Mouse (Mus musculus) ES-E14 (cell line): ENCODE results near the gene Egln1.

Experiments used
- CHD2 ChIP-seq: IDR thresholded peaks from 2 replicates; pipeline ENCODE4 v1.6.1; 2014; ENCODE audit warnings: mild to moderate bottlenecking, low read depth, low read length, inconsistent platforms
- HCFC1 ChIP-seq: IDR thresholded peaks from 2 replicates; pipeline ENCODE4 v1.6.1; 2012; ENCODE audit warnings: low read length, inconsistent platforms, borderline replicate concordance; ENCODE audit not compliant: insufficient read depth
- MAFK ChIP-seq: IDR thresholded peaks from 2 replicates; pipeline ENCODE4 v1.6.1; 2014; ENCODE audit warnings: mild to moderate bottlenecking, low read depth, low read length, inconsistent platforms; ENCODE audit not compliant: insufficient read depth
- ZC3H11A ChIP-seq: IDR thresholded peaks from 2 replicates; pipeline ENCODE4 v1.6.1; 2012; ENCODE audit warnings: low read depth, mild to moderate bottlenecking, inconsistent platforms, low read length, borderline replicate concordance
- ZNF384 ChIP-seq: IDR thresholded peaks from 2 replicates; pipeline ENCODE4 v1.6.1; 2012; ENCODE audit warnings: low read depth, low read length, inconsistent platforms

GRCm38 (mm10) chr8:124959462-124960225 is 10.5 kb upstream of the Egln1 start:
- TF ChIP-seq ZC3H11A (no peak), CHD2 (no peak), MAFK (no peak), ZNF384 (no peak), HCFC1 (no peak)
